Mouse (Mus musculus) right cerebral cortex, postnatal 10 days (tissue): ENCODE results near the gene Lrrfip2.

Source experiments
- DNase-seq, 2 experiments: peaks; one replicate each; pipeline ENCODE4 v3.0.0; 2021; ENCODE audit warnings: low spot score in 2 of 2

Lrrfip2 gene

DNA sequence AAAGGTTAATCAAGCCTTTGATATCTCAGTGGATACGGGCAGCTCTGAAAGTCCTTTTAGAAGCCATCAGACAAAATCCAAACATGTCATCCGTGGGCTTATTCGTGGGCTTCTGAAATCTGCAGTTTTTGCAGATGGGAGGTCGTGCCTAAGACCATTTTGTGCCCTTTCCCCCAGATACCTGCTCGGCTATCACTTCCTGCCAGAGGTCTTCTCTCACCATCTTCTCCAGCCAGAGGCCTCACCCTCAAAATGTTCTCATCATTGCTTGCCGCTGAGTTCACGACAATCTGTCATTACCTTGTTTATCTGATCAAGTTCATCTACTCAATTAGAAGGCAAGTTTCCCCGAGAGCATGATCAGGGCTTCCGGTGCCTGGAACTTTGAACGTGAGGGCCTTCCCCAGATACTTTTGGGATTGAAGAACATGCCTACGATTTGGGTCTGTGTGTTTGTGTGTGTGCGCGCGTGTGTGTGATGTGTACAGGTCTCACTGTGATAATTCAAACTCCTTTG, at the start of gene Lrrfip2:
Gene Lrrfip2 (plus strand): TSS at position 467 of the 517 bp plus-strand sequence.
- no peak for DNase-seq

DNA sequence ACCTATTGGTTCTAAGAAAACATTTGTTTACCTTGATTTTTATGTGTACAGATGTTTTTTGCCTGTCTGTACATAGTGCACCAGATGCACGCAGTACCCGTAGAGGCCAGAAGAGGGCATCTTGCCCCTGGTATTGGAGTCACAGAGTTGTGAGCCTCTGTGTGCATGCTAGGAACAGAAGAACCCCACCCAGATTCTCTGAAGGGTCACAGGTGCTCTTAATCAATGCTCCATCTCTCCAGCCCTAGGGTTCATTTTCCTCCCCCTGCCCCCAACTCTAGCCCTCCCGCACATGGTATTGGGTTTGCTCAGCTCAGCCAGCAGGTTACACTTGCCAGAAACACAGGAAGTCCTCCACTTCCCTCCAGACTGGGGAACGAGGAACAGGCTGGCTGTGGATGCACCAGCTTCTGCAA, 46.8 kb upstream of the Lrrfip2 start:
- DNase-seq, result no peak

DNA sequence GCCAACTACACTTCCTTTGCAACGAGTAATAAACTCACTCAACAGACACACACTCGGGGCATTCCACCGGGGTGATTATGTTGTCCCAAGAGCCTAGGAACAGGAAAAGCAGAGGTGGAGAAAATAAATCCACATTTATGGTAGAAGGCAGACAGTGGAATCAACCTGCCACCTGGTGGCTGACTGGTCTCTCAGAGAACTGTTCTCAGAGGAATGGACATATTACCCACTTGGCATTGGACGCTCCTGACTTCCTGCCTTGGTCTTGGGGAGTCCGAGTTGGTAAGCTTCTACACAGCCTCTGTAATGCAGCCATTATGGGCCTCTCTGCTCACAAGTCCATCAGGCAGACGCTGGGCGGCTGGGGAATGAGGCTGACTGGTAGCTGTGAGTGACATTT, 45.2 kb upstream of the Lrrfip2 start:
- DNase-seq, result peak; percentile 41 to 54

DNA sequence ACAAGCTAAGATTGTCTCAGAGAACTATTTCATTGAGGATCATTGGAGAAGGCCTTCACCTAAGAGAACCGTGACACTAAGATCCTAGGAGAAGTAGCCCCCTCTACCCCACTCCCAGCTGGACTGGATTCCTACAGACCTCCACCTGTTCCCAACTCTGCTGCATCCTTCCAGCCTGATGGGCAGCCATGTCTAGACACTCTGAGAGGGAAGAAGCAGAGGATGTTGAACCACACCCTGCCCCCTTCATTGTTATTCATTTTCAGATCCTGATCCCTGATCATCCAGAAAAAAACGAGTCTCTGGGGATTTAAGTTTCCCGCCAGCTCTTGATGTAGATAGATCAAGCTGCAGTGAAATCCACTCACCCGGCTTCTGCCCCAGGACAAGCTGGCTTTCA, 44.4 kb upstream of the Lrrfip2 start:
- no peak for DNase-seq

DNA sequence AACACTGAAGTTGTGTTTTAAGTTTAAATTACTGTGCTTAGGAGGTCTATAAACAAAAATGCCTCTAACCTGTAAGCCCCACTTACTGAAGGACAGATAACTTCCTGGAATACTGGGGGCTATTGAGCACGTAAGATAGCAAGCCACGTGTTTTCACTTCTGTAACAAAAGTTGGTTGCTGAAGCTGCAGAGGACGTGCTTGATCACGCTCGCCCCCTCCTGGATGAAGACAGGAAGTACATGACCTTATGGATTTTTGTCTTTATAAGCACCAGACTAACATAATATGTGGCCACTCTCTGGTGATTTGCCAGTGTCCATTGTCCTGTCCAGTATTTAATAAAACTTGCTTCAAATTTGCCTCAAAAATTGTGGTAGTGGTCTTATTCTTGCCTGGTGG, 39.6 kb upstream of the Lrrfip2 start:
- DNase-seq, result no peak

DNA sequence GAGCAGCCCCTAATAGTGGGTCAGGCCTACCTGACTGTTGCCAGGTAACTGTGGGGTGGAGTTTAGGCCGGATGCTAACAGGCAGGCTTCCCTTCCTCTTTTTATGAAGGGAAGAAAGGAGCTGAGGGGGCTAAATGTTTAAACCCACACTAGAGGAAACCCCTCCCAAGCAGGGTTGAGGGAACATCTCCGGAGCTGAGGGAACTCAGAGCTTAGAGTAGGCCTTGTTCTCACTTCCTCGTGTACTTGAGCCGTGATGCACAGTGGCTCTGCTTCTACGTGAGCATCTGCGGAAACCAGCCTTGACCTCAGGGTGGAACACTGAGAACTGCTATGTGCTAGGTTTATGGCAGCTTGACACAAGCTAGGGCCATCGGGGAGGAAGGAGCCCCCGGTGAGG, 36.6 kb upstream of the Lrrfip2 start:
- DNase-seq, result no peak

DNA sequence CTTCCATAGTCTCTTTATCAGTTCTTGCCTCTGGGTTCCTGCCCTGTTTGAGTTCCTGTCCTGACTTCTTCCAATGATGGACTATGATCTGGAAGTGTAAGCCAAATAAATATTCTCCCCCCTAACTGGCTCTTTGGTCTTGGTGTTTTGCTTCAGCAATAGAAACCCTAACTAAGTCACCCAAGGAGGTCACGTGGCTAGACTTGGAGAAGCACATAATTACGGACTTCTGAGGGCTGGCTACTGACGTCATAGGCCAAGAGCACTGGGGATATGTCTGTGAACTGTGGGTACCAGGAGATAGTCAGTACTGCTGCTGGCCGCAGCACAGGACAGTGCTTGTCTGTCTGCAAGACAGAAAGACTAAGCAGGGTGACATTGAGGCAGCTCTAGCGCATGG, 35.6 kb upstream of the Lrrfip2 start:
- DNase-seq, result no peak

DNA sequence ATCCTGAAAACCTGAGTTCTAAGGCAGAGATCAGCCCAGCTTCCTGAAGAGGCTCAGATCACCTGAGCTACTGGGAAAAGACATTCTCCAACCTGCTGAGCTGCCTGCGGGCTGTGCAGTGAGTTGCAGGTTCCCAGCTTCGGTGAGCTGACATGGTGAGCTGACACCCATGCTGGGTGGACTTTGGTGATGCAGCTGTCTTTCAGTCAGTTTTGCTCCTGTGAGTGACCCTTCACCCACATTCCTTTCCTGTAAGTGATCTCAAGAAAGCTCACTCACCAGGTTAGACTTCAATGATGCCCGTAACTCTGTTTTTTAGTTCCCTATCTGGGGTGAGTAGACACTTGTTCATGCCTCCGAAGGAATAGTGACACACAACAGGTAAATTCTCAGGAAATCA, 32.1 kb upstream of the Lrrfip2 start:
- DNase-seq, result no peak

DNA sequence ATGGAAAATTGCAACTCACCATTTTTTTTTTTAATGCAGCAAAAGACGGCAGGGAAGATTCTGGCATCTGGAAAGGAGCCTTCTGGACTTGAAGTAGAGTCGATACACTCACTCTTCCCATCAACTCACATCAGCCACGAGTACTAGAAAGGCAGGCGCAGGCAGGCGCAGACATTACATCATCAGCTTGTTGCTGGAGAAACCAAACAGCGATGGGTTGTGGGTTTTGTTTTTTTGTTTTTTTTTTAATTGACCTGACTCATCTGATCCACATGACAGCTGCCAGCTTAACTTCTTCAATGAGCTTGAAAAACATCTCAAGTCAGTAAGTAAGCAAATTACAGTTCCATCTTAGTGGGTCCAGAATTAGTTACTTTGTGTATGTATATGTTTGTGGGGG, 31.3 kb upstream of the Lrrfip2 start:
- no peak for DNase-seq

DNA sequence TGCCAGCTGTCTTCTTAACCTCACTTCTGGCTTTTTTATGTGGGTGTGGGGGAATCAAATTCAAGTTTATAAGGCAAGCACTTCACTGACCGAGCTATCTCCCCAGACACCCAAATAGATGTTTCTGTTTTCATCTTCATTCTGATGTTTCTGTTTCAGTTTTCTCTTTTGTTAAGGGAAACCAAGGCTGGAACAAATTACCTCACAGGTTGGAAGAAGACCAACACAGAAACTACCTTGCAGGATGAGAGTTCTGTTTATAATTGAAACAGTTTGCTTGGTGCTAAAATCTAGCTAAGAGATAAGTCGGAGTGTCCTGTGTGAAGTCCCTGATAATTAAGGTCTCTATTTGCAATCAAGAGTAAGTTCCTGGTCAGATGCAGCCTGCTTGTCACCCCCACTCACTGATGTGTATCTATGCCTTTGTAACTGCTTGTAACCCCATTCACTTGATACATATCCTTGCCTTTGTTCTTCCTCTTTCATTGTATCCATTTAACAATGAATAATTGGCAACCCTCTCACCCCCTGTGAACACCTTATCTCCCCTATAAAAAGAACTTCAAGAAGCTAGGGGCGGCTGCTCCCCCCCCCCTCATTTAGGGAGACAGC, 30.3 kb upstream of the Lrrfip2 start:
- DNase-seq, result no peak

DNA sequence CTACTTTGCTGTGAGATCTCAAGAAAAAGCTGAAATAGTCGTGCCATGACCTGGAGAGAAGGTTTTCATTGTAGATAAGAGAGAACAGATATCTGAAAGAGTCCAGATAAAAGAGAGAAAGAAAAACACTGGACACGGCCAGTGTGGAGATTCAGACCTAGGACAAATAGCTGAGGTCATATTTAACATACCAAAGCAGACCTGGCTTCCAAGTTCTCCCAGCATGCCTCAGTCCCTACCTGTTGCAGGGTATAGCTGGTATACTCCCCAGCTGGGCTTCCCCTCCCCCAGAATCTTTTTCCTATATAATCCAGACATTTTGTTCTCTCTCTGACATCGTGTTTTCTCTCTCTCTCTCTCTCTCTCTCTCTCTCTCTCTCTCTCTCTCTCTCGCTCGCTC, 29.4 kb upstream of the Lrrfip2 start:
- DNase-seq, result no peak

DNA sequence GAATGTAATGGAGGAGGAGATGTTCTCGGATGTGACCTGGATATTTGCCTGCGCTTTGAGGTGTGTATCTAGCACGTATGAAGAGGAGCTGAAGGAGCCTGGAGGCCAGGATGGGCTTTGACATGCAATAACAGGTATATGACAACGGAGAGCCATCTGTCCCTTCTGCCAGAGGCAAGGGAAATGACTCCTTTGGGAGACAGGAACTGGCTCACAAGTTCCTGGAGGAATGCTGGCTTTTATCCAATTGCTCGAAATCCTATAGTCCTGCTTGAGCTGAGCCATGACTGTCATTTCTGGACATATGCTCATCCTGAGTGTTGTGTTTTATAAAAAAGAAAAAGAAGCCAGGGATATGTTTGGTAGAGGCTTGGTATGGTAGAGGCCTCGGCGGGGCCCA, 28.5 kb upstream of the Lrrfip2 start:
- no peak for DNase-seq

DNA sequence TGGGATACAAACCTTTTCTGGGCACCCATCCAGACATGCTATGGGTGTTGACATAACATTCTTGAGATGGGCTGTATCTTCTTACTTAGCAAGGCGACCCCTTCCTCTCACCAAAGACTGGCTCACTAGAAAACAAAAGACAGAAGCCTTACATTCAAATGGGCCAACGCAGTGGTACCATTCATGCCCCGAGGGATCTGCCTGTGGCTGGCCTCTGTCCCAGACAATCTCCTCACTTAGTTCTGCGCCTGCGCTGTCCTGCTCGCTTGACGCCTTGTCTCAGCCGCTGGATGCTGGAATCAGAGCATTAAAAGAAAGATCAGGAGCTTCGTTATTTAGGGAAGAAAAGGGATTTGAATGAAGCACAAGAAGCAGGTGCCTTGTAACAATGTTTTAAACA, 24.7 kb upstream of the Lrrfip2 start:
- DNase-seq, result peak; percentile 53 to 65

DNA sequence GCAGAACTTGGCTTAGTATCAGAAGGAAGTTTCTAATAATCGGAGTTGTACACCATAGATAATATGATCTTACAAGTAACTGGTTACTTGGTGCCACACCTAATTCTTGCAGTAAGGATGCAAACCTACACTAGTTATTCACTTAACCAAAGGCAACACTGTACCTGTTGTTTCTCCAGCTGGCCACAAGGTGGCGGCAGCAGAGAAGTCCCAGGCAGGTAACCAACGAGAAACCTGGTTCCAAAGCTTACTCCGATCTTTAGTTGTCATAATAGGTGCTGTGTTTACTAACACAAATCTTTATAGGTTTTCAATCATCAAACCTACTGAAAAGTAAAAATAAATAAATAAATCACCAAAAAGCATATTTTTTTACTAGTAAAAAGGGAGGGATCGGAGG, 24.3 kb upstream of the Lrrfip2 start:
- peak; percentile 76 for DNase-seq

DNA sequence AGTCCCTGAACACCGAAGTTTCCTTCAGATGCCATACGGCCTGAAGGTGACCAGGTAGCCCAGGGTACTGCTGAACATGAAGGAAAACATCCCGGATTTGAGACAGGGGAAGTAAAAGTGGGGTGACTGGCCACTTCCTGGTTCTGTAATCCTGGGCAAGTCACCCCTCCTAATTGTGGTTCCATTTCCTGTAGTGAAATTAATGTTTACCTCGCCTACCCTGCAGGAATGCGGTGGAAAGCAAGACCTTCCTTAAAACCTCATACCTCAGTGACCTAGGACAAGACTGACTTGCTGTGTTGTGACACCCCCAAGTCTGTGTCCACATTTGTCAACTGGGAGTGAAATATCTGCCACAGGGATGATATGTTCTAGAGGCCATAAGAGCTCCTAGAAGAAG, 22.8 kb upstream of the Lrrfip2 start:
- DNase-seq, result no peak

DNA sequence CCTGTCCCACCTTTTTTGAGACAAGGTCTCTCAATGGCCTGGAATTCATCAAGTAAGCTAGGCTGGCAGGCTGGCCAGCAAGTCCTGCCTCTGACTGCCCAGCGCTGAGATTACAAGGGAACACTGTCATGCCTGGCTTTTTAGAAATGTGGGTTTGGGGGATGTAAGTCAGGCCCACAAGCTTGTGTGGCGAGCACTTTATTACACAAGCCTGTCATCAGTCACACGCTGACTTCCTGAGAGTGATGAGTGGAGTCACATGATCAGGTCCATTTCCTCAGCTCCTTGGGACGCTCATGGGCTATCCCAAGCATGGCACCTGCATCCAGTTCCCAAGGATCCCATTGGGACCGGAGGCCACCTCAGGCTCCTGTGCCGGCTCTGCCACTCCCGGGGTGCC, 21.7 kb upstream of the Lrrfip2 start:
- no peak for DNase-seq

DNA sequence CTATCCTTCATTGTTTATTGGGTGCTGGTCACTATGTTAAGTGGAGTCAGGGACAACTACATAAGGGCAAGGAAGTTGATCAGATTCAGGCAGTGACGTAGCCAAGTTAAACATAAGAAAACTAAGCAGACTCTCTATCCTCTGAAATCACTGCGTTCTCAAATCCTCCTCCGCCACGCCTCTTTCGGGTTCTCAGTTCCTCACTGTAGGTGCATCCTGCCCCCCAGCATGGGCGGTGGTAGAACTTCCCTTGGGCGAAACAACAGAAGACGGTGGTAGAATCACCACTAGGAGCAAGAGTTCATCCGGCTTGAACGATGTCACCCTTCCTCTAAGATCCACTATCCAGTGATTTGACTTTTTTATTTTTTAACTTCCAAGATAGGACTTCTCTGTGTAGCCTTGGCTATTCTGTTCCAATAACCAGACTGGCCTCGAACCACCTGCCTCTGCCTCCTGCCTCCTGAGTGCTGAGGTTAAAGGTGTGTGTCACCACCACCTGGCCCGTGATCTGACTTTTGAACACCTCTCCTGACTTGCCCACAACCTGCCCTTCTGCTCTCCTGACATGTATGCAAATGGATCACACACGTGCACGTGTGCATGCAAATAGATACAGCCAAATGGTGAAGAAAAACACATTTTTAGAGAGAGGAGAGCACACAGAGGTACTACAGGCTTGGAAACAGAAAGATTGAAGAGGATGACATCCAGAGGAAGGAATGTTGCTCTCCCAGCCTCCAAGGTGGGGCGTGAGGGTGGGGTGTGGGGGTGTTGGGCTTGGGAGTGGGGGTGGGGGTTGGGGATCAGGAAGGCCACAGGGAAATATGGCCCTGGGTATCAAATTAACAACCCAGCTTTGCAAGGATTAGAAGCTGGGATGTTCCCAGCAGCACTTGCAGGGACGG, 20.7 kb upstream of the Lrrfip2 start:
- DNase-seq, result no peak

DNA sequence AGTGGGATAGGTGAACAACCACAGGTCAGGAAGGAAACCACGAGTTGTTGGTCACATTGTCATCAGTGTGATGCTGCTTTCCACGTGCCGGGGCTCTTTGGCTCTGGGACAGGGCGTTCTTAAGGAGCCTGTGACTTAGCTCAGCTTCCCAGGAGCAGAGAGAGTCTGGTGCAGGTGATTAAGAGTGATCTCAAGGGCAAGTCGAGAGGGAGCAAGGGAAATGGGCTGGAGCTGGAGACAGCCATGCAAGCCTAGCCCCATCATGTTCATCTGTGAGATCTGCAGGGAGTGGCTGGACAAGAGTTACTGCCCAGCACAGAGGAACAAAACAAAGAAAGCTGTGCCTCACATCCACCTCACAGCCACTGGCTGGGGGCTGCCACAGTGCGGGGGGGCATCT, 19.8 kb upstream of the Lrrfip2 start:
- no peak for DNase-seq

DNA sequence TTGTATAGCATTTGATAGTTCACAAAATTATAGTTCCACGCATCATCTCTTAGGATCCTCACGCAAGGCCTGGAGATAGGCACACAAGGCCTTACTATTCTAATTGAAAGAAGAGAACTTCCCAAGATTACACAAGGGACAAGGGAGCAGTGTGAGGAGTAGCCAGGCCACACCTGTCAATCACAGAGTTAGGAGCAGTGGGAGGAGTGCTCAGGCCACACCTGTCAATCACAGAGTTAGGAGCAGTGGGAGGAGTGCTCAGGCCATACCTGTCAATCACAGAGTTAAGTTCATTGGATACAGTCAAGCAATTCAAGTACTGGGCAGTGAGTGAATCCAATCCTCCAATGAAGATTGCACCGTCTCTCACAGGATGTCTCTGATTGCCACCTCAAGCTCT, 17.0 kb upstream of the Lrrfip2 start:
- DNase-seq, result no peak

DNA sequence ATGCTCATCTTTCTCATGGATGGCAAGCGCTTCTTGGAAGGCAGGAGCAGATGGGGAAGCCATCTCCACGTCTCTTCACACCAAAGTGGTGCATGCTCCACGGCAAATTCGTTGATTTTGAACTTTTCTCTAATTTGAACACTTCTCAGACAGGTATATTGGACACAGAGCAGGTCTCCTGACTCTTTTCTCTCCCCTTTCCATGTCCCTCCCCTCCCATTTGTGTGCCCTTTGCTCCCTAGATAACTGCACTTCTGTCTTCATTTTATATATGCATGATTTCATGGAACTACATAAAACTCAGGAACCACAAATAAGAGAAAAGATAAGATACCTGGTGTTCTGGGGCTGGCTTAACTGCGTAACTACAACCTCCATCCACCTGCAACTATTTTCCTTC, 14.1 kb upstream of the Lrrfip2 start:
- no peak for DNase-seq

DNA sequence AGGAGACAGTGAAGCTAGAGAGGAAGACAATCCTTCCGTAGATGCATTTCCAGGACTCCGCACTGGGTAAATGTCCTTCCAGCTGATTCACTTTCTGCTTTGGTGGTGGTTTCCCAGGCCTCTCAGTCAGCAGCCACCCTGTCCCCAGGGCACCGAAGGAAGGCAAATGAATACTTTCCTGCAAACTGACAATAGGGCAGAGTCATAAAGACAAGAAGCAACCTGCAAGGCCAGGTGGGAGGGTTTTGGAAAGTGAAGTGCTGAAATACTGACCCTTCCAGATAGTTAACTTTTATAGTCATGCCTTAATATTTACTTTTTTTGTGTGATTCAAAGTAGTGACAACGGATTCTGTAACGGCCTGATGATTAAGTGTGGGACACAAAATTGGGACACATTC, 13.5 kb upstream of the Lrrfip2 start:
- no peak for DNase-seq

DNA sequence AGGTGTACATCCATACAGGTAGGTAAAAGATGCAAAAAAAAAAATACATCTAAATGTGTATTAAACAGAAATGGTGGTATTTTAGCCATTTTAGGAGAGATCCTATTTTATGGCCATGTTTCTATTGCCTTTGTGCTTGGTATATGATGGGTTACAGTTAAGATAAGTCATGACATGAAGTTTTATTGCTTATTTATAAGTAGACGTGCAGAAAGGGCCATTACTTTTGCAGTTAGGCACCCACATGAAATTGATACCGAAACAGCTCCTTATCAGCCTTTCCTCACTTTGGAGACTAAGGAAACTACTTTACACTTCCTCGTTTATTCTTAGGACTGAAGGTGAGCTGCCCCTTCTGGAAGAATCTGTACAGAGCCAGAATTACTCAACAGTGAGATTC, 9.5 kb upstream of the Lrrfip2 start:
- no peak for DNase-seq

DNA sequence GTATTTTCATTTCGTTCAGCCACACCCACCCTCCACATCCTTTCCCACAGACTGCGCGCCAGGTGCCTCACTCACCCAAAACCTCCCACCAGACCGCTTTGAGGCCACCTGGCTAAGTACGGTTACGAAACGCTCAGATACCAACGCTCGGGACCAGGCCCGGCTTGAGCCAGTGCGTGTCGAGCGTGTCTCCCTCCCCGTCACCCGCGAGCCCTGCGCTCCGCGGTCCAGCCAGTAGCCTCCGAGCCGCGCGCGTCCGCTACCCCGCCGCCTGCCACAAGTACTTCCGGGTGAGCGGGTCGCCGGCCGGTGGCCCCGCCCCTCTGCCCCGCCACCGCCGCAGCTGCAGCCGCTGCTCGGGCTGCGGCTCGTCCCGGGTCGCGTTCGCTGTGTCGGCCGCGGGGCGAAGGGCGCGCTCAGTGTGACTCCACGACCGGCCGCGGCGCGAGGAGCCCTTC, 431 bp downstream of the Lrrfip2 start:
- peak; percentile 85 for DNase-seq
